Comparison of ENCODE assay signal across 23 mouse cellular contexts in genomic region chr12:84947894-84948583, GRCm38 (mm10). TPM values are rescaled to one million over a fixed set of nuclear protein-coding genes. Genes with fewer than 3 reads are reported as not detected.
DNase-seq lines count a peak whose midpoint lies in the region; ATAC-seq and TF ChIP-seq lines count a peak whose summit lies in the region.
"Had no signal": no experiment of that assay in that cellular context is flagged by ENCODE, and none has a peak within 500 bp of the region (broad histone marks: within the 10 kb centered on the region; RNA-seq: fewer than 3 reads in every experiment).

No protein-coding gene starts in this region.

- intact Hi-C loops in left cerebral cortex, adult 2 months (cut with DNase I), result no loop called here

- H3K36me3 ChIP-seq in heart, embryonic 13.5 days, result peaks cover 48% of the 10 kb centered on the region
- no peaks in the 10 kb centered on the region for H3K36me3 ChIP-seq in testis, adult 2 months (ENCODE audit: control insufficient read depth, insufficient read depth, low read length)

- peaks cover 55% of the 10 kb centered on the region for H3K4me1 ChIP-seq in heart, embryonic 13.5 days
- H3K4me1 ChIP-seq in testis, adult 2 months (ENCODE audit: control insufficient read depth, insufficient read depth, low read length), result peaks cover 2% of the 10 kb centered on the region; the same call in 1 of the 2 replicates
- H3K4me1 ChIP-seq: embryonic facial prominence, embryonic 13.5 days; forebrain, embryonic 15.5 days; hindbrain, embryonic 13.5 days; midbrain, embryonic 12.5 days; neural tube, embryonic 12.5 days had no signal

- H3K27me3 ChIP-seq in heart, embryonic 13.5 days (replicated peaks), result no peaks in the 10 kb centered on the region
- H3K27me3 ChIP-seq in testis, adult 2 months (ENCODE audit: control insufficient read depth, insufficient read depth, low read length), result no peaks in the 10 kb centered on the region
- H3K27me3 ChIP-seq: embryonic facial prominence, embryonic 13.5 days; forebrain, embryonic 15.5 days; hindbrain, embryonic 13.5 days; midbrain, embryonic 12.5 days; neural tube, embryonic 12.5 days had no signal

- no peaks in the 10 kb centered on the region for H3K9me3 ChIP-seq in heart, embryonic 13.5 days
- H3K9me3 ChIP-seq: embryonic facial prominence, embryonic 13.5 days; forebrain, embryonic 15.5 days; hindbrain, embryonic 13.5 days; midbrain, embryonic 12.5 days; neural tube, embryonic 12.5 days had no signal

- no peak for ATAC-seq in heart, embryonic 13.5 days (ENCODE audit: extremely low read depth, insufficient number of reproducible peaks, low FRiP score, low TSS enrichment)
- ATAC-seq: forebrain, embryonic 15.5 days; inflammation-experienced regulatory T-cells, adult 6 months had no signal

- TF ChIP-seq POLR2A in testis, adult 2 months (IDR thresholded peaks at IDR 0.05; ENCODE audit: control insufficient read depth, low read depth, low read length), result no peak

- 70% methylated on average over 2 of the region's 2 CpGs for WGBS in heart, embryonic 13.5 days

- no peak overlapping the region for H3K9ac ChIP-seq in heart, embryonic 13.5 days
- H3K9ac ChIP-seq: embryonic facial prominence, embryonic 13.5 days; forebrain, embryonic 15.5 days; hindbrain, embryonic 13.5 days; liver, embryonic 14.5 days; midbrain, embryonic 12.5 days; neural tube, embryonic 12.5 days had no signal

- TF ChIP-seq CTCF in testis, adult 2 months (IDR thresholded peaks at IDR 0.05; ENCODE audit: control insufficient read depth, insufficient read depth, insufficient replicate concordance, low read depth, low read length), result no peak
- TF ChIP-seq CTCF in left cerebral cortex, adult 2 months (IDR thresholded peaks at IDR 0.05), result no peak

- H3K4me3 ChIP-seq in heart, embryonic 13.5 days, result no peak overlapping the region
- no peak overlapping the region for H3K4me3 ChIP-seq in testis, adult 2 months (ENCODE audit: control insufficient read depth, low read depth, low read length)
- no peak overlapping the region for H3K4me3 ChIP-seq in left cerebral cortex, adult 2 months
- H3K4me3 ChIP-seq: embryonic facial prominence, embryonic 13.5 days; forebrain, embryonic 15.5 days; hindbrain, embryonic 13.5 days; layer of hippocampus, adult 2 months; midbrain, embryonic 12.5 days; neural tube, embryonic 12.5 days had no signal

- no peak overlapping the region for H3K4me2 ChIP-seq in heart, embryonic 13.5 days
- H3K4me2 ChIP-seq: embryonic facial prominence, embryonic 13.5 days; forebrain, embryonic 15.5 days; hindbrain, embryonic 13.5 days; midbrain, embryonic 12.5 days; neural tube, embryonic 12.5 days had no signal

- DNase-seq in heart, adult 9 months (ENCODE audit: low spot score in 2 of 2), result no peak
- DNase-seq in testis, postnatal 14 days (ENCODE audit: low spot score), result no peak
- DNase-seq in cerebellum, adult 9-10 months, result peak; percentile 86
- DNase-seq in left cerebral cortex, adult 2 months (ENCODE audit: extremely low spot score in 1 of 2, low spot score in 2 of 2), result no peak
- DNase-seq in kidney, postnatal 14 days, result no peak
- DNase-seq in c-Kit-positive CD71-positive TER-119-positive erythroid progenitor cells, embryonic 14.5 days (ENCODE audit: low spot score), result no peak
- DNase-seq: adrenal gland, adult 2 months; B cell, adult 2 months; gastrocnemius, postnatal 25 days; kidney, adult 2 months; kidney, postnatal 10 days; layer of hippocampus, postnatal 36 days; thymus, postnatal 25 days had no signal

- H3K27ac ChIP-seq in heart, embryonic 13.5 days (replicated peaks), result peak overlapping the region; percentile 68
- 0 out of 2 replicates have a peak overlapping the region, but pooled peaks have one; percentile 17 for H3K27ac ChIP-seq in testis, adult 2 months (ENCODE audit: control insufficient read depth, insufficient read depth, low read depth, low read length)
- H3K27ac ChIP-seq in left cerebral cortex, adult 2 months, result no peak overlapping the region
- H3K27ac ChIP-seq: embryonic facial prominence, embryonic 13.5 days; forebrain, embryonic 15.5 days; hindbrain, embryonic 13.5 days; layer of hippocampus, adult 2 months; liver, embryonic 14.5 days; midbrain, embryonic 12.5 days; neural tube, embryonic 12.5 days had no signal

RNA-seq across cellular contexts. Expression of gene Fcf1, which starts 22.7 kb away (rescaled TPM):
- 82.5 and 91.4 TPM in 2 replicates for polyA plus RNA-seq in heart, embryonic 13.5 days (2015; fragmentation: Nextera tagmentation; extraction: Ambion mirVana)
- polyA plus RNA-seq in testis, adult 2 months (2012; rRNA removed), result 57.2 and 68.1 TPM in 2 replicates
- total RNA-seq in left cerebral cortex, adult 2 months (2021), result 10 to 100 TPM; 28.9 to 31.5 TPM

RNA-seq across cellular contexts. Expression of gene Arel1, which starts 22.7 kb away (rescaled TPM):
- polyA plus RNA-seq in heart, embryonic 13.5 days (2015; fragmentation: Nextera tagmentation; extraction: Ambion mirVana), result 9.3 and 10.1 TPM in 2 replicates
- polyA plus RNA-seq in testis, adult 2 months (2012; rRNA removed), result 66.6 and 79.6 TPM in 2 replicates
- total RNA-seq in left cerebral cortex, adult 2 months (2021), result 10 to 100 TPM; 95.6 to 97.8 TPM

RNA-seq across cellular contexts. Expression of gene Ylpm1, which starts 48.1 kb away (rescaled TPM):
- polyA plus RNA-seq in heart, embryonic 13.5 days (2015; fragmentation: Nextera tagmentation; extraction: Ambion mirVana), result 17.1 and 18.3 TPM in 2 replicates
- 38.5 and 47.1 TPM in 2 replicates for polyA plus RNA-seq in testis, adult 2 months (2012; rRNA removed)
- total RNA-seq in left cerebral cortex, adult 2 months (2021), result 100 to 1,000 TPM; 124 to 126 TPM
